Mouse (Mus musculus): ENCODE data around the gene Gm20388. TPM values are rescaled to one million over a fixed set of nuclear protein-coding genes. Genes with fewer than 3 reads are reported as not detected.

Gene Gm20388
- total RNA-seq, 1 experiment = 27.0 TPM

DNA sequence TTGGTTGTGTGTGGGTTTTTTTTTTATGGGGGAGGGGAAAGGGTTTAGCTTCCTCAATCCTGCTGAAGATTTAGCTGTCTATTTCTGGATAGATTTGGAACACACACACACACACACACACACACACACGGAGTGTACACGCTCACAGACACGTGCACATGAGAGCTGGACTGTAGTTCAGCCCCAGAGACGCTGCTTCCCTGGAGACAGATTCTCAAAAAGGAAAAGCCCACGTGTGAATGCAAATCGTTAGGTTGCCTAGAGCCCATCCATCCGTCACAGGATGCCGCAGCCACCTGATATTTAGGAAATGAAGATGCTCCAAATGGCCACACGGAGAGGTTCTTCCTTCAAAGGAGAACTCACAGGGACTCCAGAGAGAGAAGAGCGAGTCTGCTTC, 3969.6 kb downstream of the Gm20388 start:
- TF ChIP-seq ZNF384 (IDR thresholded peaks at IDR 0.05; ENCODE audit: low read depth, low read length) = no peak
- no peak for TF ChIP-seq CHD2 (IDR thresholded peaks at IDR 0.05; ENCODE audit: low read depth, low read length)
- TF ChIP-seq MAFK (IDR thresholded peaks at IDR 0.05; ENCODE audit: insufficient read depth, low read depth, low read length) = no peak
- TF ChIP-seq ZC3H11A (IDR thresholded peaks at IDR 0.05; ENCODE audit: borderline replicate concordance, low read depth, low read length) = no peak
- TF ChIP-seq HCFC1 (IDR thresholded peaks at IDR 0.05; ENCODE audit: borderline replicate concordance, insufficient read depth, low read length) = no peak
- H3K4me1 ChIP-seq (ENCODE audit: control insufficient read depth in 2 of 2, insufficient read depth in 2 of 2, low read length in 2 of 2, poor library complexity in 1 of 2) = peaks cover 2 to 3% of the 10 kb centered on the region in 2 experiments; a peak in 2 of 4 replicates
- in situ Hi-C loops (cut with MboI; ENCODE audit: low sequenced_read_pairs in 2 of 2, unreplicated experiment in 2 of 2) = no loop called here
- H3K36me3 ChIP-seq (ENCODE audit: control insufficient read depth, insufficient read depth, low read length, poor library complexity, severe bottlenecking) = no peaks in the 10 kb centered on the region
- H3K4me3 ChIP-seq (ENCODE audit: insufficient read depth in 1 of 2, low read depth in 1 of 2, low read length in 2 of 2, poor library complexity in 1 of 2, severe bottlenecking in 1 of 2) = no peak overlapping the region
- no peaks in the 10 kb centered on the region for H3K9me3 ChIP-seq (ENCODE audit: control insufficient read depth, insufficient read depth, low read depth, low read length)
- no peak overlapping the region for H3K9ac ChIP-seq (ENCODE audit: insufficient read depth, low read depth, low read length, poor library complexity, severe bottlenecking)
- DNase-seq (ENCODE audit: low read depth, low spot score) = no peak
- H3K27ac ChIP-seq (ENCODE audit: insufficient read depth, low read depth, low read length, poor library complexity, severe bottlenecking) = no peak overlapping the region

DNA sequence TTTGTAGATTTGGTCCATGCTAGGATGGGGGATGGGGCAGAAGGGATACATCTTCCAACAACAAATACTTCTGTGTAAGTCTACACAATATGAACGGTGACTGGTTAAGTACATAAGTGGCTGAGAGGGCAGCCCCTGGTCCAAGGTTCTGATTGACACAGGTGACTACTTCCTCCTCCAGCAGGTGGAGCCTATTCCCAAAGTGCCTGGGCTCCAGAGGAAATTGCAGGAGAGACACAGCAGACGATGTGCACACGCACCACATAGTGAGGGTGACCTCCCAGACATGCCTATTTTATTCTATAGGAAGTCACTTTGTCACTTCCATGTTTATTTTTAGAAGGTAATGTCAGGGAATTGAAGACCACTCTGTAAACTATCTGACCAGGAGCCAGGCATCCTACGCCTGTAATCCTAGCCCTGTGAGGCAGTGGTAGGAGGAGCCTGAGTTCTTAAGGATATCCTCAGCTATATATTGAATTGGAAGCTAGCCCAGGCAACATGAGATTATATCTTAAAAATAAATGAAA, 3970.2 kb downstream of the Gm20388 start:
- Histone ChIP-seq H3K36me3 (ENCODE audit: control insufficient read depth, insufficient read depth, low read length, poor library complexity, severe bottlenecking) (no peaks in the 10 kb centered on the region), H3K27ac (ENCODE audit: insufficient read depth, low read depth, low read length, poor library complexity, severe bottlenecking) (no peak overlapping the region), H3K4me1 (ENCODE audit: control insufficient read depth in 2 of 2, insufficient read depth in 2 of 2, low read length in 2 of 2, poor library complexity in 1 of 2) (peaks cover 2 to 3% of the 10 kb centered on the region in 2 experiments; a peak in 2 of 4 replicates), H3K4me3 (ENCODE audit: insufficient read depth in 1 of 2, low read depth in 1 of 2, low read length in 2 of 2, poor library complexity in 1 of 2, severe bottlenecking in 1 of 2) (no peak overlapping the region), H3K9me3 (ENCODE audit: control insufficient read depth, insufficient read depth, low read depth, low read length) (no peaks in the 10 kb centered on the region), H3K9ac (ENCODE audit: insufficient read depth, low read depth, low read length, poor library complexity, severe bottlenecking) (no peak overlapping the region)
- TF ChIP-seq ZC3H11A (IDR thresholded peaks at IDR 0.05; ENCODE audit: borderline replicate concordance, low read depth, low read length) = no peak
- no peak for TF ChIP-seq ZNF384 (IDR thresholded peaks at IDR 0.05; ENCODE audit: low read depth, low read length)
- TF ChIP-seq HCFC1 (IDR thresholded peaks at IDR 0.05; ENCODE audit: borderline replicate concordance, insufficient read depth, low read length) = no peak
- TF ChIP-seq CHD2 (IDR thresholded peaks at IDR 0.05; ENCODE audit: low read depth, low read length) = no peak
- TF ChIP-seq MAFK (IDR thresholded peaks at IDR 0.05; ENCODE audit: insufficient read depth, low read depth, low read length) = no peak
- no peak for DNase-seq (ENCODE audit: low read depth, low spot score)
- in situ Hi-C loops (cut with MboI; ENCODE audit: low sequenced_read_pairs in 2 of 2, unreplicated experiment in 2 of 2) = no loop called here

DNA sequence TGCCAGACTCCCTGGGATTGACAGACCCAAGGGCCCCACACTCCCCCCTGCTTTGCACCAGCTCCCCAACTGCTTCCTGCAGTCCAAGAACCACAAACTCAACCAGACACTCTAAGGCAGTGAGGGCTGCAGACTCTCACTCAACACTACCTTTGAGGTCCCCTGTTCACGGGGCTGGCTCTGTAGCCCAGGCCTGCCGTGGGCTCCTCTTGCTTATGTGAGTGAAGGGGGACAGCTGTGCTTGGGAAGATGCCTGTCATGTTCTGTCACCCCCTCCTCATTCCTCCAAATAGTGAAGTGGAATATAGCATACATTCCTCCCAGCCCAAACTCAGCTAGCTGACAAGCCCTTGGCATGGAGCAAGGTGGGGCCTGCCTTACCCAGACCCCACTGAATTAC, 3971.8 kb downstream of the Gm20388 start:
- H3K27ac ChIP-seq (ENCODE audit: insufficient read depth, low read depth, low read length, poor library complexity, severe bottlenecking) = no peak overlapping the region
- DNase-seq (ENCODE audit: low read depth, low spot score) = no peak
- no peak overlapping the region for H3K4me3 ChIP-seq (ENCODE audit: insufficient read depth in 1 of 2, low read depth in 1 of 2, low read length in 2 of 2, poor library complexity in 1 of 2, severe bottlenecking in 1 of 2)
- H3K36me3 ChIP-seq (ENCODE audit: control insufficient read depth, insufficient read depth, low read length, poor library complexity, severe bottlenecking) = no peaks in the 10 kb centered on the region
- TF ChIP-seq MAFK (IDR thresholded peaks at IDR 0.05; ENCODE audit: insufficient read depth, low read depth, low read length) (no peak), CHD2 (IDR thresholded peaks at IDR 0.05; ENCODE audit: low read depth, low read length) (no peak), ZNF384 (IDR thresholded peaks at IDR 0.05; ENCODE audit: low read depth, low read length) (no peak), ZC3H11A (IDR thresholded peaks at IDR 0.05; ENCODE audit: borderline replicate concordance, low read depth, low read length) (no peak), HCFC1 (IDR thresholded peaks at IDR 0.05; ENCODE audit: borderline replicate concordance, insufficient read depth, low read length) (no peak)
- peaks cover 2 to 3% of the 10 kb centered on the region in 2 experiments; a peak in 2 of 4 replicates for H3K4me1 ChIP-seq (ENCODE audit: control insufficient read depth in 2 of 2, insufficient read depth in 2 of 2, low read length in 2 of 2, poor library complexity in 1 of 2)
- no peaks in the 10 kb centered on the region for H3K9me3 ChIP-seq (ENCODE audit: control insufficient read depth, insufficient read depth, low read depth, low read length)
- in situ Hi-C loops (cut with MboI; ENCODE audit: low sequenced_read_pairs in 2 of 2, unreplicated experiment in 2 of 2) = no loop called here
- H3K9ac ChIP-seq (ENCODE audit: insufficient read depth, low read depth, low read length, poor library complexity, severe bottlenecking) = no peak overlapping the region

DNA sequence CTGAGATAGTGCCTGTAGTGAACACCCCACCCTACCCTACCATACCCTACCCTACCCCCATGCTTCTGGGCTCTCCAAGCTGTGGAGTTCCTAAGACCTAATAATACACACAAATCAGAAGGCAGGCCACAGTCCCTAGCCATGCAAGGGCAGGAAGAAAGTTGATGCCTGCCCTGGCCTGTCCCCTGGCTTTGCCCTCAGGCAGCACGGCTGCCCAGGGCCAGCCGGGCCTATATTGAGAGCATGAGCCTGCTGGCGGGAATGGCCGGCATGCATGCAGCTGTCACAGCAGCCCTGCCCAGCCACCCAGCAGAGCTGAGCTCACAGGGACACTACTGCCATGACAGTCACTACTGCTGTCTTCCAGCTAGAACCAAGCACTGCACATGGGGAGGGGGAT, 3972.5 kb downstream of the Gm20388 start:
- peaks cover 2 to 3% of the 10 kb centered on the region in 2 experiments; a peak in 2 of 4 replicates for H3K4me1 ChIP-seq (ENCODE audit: control insufficient read depth in 2 of 2, insufficient read depth in 2 of 2, low read length in 2 of 2, poor library complexity in 1 of 2)
- H3K9ac ChIP-seq (ENCODE audit: insufficient read depth, low read depth, low read length, poor library complexity, severe bottlenecking) = no peak overlapping the region
- in situ Hi-C loops (cut with MboI; ENCODE audit: low sequenced_read_pairs in 2 of 2, unreplicated experiment in 2 of 2) = no loop called here
- H3K4me3 ChIP-seq (ENCODE audit: insufficient read depth in 1 of 2, low read depth in 1 of 2, low read length in 2 of 2, poor library complexity in 1 of 2, severe bottlenecking in 1 of 2) = no peak overlapping the region
- TF ChIP-seq CHD2 (IDR thresholded peaks at IDR 0.05; ENCODE audit: low read depth, low read length) (no peak), MAFK (IDR thresholded peaks at IDR 0.05; ENCODE audit: insufficient read depth, low read depth, low read length) (no peak), HCFC1 (IDR thresholded peaks at IDR 0.05; ENCODE audit: borderline replicate concordance, insufficient read depth, low read length) (no peak), ZNF384 (IDR thresholded peaks at IDR 0.05; ENCODE audit: low read depth, low read length) (no peak), ZC3H11A (IDR thresholded peaks at IDR 0.05; ENCODE audit: borderline replicate concordance, low read depth, low read length) (no peak)
- DNase-seq (ENCODE audit: low read depth, low spot score) = no peak
- H3K36me3 ChIP-seq (ENCODE audit: control insufficient read depth, insufficient read depth, low read length, poor library complexity, severe bottlenecking) = no peaks in the 10 kb centered on the region
- H3K27ac ChIP-seq (ENCODE audit: insufficient read depth, low read depth, low read length, poor library complexity, severe bottlenecking) = no peak overlapping the region
- H3K9me3 ChIP-seq (ENCODE audit: control insufficient read depth, insufficient read depth, low read depth, low read length) = no peaks in the 10 kb centered on the region
